Mouse (Mus musculus) T-helper 2 cell (primary cell): ENCODE data around the gene Rpl7l1.

Source experiments
- in situ Hi-C: fragments of 300-600 bp; cut with MboI, MseI; formaldehyde crosslinking; loops from one replicate; pipeline ENCODE4 v1.15.1; 2025; ENCODE audit warnings: high pct_unique_total_duplicates

Rpl7l1 gene

DNA sequence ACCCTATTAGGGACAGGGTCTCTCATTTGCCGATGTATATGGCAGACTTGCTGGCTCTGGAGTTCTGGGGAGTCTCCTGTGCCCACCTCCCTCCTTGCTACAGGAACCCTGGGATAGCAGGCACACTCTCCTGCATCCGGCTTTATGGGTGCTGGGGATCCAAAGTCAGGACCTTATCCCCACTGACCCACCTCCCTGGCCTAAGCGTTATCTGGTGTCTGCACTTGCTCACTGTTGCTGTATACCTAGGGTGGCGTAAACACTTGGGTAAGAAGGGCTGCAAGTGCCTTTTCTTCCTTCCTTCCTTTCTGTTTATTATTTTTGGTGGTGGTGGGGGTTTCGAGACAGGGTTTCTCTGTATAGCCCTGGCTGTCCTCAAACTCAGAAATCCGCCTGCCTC, 41.2 kb downstream of the Rpl7l1 start:
- in situ Hi-C loops, result no loop called here

GRCm38 (mm10) chr17:46736160-46736559, 46.3 kb downstream of the Rpl7l1 start:
- in situ Hi-C loops, result no loop called here

- in situ Hi-C loops, result no loop called here
These were observed 47.2 kb downstream of the Rpl7l1 start for GRCm38 (mm10) chr17:46735287-46735686.

DNA sequence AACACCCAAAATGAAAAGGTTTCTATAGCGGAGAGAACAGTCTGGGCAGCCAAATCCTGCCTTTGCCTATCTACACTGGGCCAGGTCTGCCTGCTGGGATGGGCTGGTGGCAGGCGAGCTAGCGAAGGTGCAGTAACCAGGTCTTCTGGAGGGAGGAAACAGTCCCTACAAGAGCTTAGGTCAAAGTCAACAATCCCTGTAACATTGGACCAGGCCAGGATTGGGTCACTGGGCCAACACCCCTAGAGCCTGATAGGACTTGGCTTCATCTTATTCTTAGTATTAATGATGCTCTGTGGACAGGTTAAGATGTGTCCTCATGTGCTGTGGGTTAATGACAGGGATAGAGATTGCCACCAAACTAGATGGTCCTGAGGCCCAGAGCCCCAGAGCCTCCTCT, 48.4 kb downstream of the Rpl7l1 start:
- in situ Hi-C loops, result no loop called here

DNA sequence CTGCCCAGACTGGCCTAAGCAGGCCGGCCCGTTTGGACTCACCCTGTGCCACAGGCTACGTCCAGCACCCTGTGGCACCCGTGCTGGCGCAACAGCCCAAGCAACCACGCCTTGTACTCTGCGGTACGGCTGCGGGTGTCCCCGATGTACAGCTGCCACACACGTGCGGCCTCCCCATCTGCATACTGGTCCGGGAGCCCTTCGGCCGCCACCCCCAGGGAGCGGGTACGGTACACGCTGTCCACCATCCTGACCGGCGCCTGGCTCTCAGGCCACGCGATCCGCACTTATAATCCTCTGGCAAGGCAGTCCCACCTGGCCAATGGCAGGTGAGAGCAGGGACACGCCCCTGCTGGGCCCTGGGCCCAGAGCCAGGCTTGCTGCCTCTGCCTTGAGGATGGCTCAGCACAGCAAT, 53.6 kb downstream of the Rpl7l1 start, which contains the start of gene Gnmt:
Gnmt (minus strand) TSS at position 265 of the 415 bp plus-strand sequence.
- in situ Hi-C loops, result no loop called here

GRCm38 (mm10) chr17:46728496-46728895, 54.0 kb downstream of the Rpl7l1 start:
- in situ Hi-C loops, result no loop called here

GRCm38 (mm10) chr17:46728021-46728420, 54.5 kb downstream of the Rpl7l1 start:
- in situ Hi-C loops, result no loop called here

DNA sequence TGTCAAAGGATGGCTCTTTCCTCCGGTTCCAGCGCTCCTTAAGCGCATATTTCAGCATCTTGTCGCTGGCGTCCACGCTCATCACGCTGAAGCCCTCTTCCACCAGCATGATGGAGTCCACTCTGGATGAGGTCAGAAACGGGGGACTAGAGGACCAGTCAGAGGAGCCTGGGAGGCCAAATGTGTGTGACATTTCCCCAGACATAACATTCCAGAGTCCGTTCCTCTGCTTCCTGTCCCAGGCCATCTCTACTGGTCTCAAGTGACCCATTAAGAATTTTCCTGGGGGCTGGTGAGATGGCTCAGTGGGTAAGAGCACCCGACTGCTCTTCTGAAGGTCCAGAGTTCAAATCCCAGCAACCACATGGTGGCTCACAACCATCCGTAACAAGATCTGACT, 55.2 kb downstream of the Rpl7l1 start:
- in situ Hi-C loops, result no loop called here

GRCm38 (mm10) chr17:46725731-46726645, 56.5 kb downstream of the Rpl7l1 start:
- in situ Hi-C loops, result no loop called here

DNA sequence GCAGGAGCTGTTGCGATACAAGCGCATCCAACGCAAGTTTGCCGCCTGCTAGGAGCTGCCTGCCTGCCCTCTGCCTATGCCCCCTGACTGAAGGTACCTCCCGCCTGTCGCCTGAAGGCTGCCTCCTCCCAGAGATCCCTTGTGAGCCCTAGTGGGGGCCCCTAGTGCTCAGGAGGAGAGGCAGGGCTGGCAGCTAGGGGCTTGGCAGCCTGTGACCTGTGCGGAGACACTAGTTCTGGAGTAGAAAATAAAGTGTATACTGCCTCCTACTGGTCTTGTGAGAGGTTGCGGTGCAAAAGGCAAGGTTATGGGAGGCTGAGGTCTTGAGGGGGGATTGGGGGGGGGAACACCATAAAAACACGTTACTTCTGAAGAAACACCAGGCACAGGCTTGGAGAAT, 57.2 kb downstream of the Rpl7l1 start:
- in situ Hi-C loops, result no loop called here

DNA sequence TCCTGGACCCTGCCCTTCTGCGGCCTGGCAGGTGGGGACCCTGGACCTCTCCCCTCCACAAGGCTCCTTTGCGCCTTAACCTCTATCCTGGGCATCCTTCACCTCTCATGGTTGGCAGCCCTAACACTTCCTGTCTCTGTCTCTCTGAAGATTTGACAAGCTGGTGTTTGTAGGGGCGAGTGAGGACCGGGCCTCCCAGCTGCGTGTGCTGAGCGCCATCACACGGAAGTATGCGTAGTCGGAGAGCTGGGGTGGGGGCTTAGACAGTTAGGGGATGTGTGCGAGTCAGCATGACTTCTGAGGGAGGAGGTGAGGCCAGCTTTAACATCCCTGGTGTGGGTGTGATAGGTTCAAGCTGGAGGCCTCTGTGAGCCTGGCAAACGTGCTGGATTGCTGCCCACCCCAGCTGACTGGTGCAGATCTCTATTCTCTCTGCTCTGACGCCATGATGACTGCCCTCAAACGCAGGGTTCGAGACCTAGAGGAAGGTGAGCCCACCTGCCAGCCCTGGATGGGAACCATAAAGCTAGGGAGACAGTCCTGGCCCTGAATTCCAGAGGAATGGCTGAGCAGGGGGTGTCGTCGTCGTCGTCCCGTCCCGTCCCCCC, 57.9 kb downstream of the Rpl7l1 start:
- in situ Hi-C loops, result no loop called here
